Mouse (Mus musculus) forebrain, embryonic 14.5 days (tissue): ENCODE data around the gene Plxdc1. TPM values are rescaled to one million over a fixed set of nuclear protein-coding genes. Genes with fewer than 3 reads are reported as not detected.

Source experiments
- ATAC-seq: fragments of 200-750 bp; cut with Nextera tagmentation; 2 replicates; pipeline ENCODE4 v1.8.0; 2017; ENCODE audit warnings: mild to moderate bottlenecking, moderate library complexity
- DNase-seq: peaks from one replicate; pipeline ENCODE4 v3.0.0-alpha.2; 2015; ENCODE audit warnings: low spot score
- H3K27ac ChIP-seq: fragments of 300-500 bp; sonication (generic); 2 replicates; pipeline ENCODE4 v1.5.1; 2014; ENCODE audit warnings: low read depth, mild to moderate bottlenecking, control low read depth, low read length, moderate library complexity
- H3K27me3 ChIP-seq: fragments of 300-500 bp; sonication (generic); replicated peaks from 2 replicates; pipeline ENCODE4 v1.6.1; 2014; ENCODE audit warnings: low read length, control low read depth, mixed read lengths; ENCODE audit not compliant: control insufficient read depth, insufficient read depth
- H3K36me3 ChIP-seq: fragments of 300-500 bp; sonication (generic); 2 replicates; pipeline ENCODE4 v1.6.1; 2014; ENCODE audit warnings: low read length, control low read depth; ENCODE audit not compliant: control insufficient read depth, insufficient read depth
- H3K4me1 ChIP-seq: fragments of 300-500 bp; sonication (generic); 2 replicates; pipeline ENCODE4 v1.6.1; 2014; ENCODE audit warnings: antibody characterized with exemption, low read length, control low read depth; ENCODE audit not compliant: control insufficient read depth, insufficient read depth
- H3K4me2 ChIP-seq: fragments of 300-500 bp; sonication (generic); 2 replicates; pipeline ENCODE4 v1.6.1; 2014; ENCODE audit warnings: mild to moderate bottlenecking, control low read depth, low read length
- H3K4me3 ChIP-seq: fragments of 300-500 bp; sonication (generic); 2 replicates; pipeline ENCODE4 v1.5.1; 2014; ENCODE audit warnings: low read depth, low read length, control low read depth
- H3K9ac ChIP-seq: fragments of 300-500 bp; sonication (generic); 2 replicates; pipeline ENCODE4 v1.6.1; 2014; ENCODE audit warnings: mild to moderate bottlenecking, low read length, control low read depth, moderate library complexity
- H3K9me3 ChIP-seq: fragments of 300-500 bp; sonication (generic); replicated peaks from 2 replicates; pipeline ENCODE4 v1.6.1; 2016; ENCODE audit warnings: low read length, control low read depth, mixed read lengths; ENCODE audit not compliant: control insufficient read depth
- WGBS: fragments of 180-500 bp; shearing (Covaris S2); extraction: QIAGEN DNeasy Blood & Tissue Kit; methylation state at CpG from one replicate; pipeline ENCODE4 v1.1.7; 2014; 5-methylcytosine and 5-hydroxymethylcytosine counted together
- polyA plus RNA-seq: library from polyadenylated mRNA; unstranded; fragments of >200 nt; fragmentation: Nextera tagmentation; extraction: Ambion mirVana; gene quantifications from 2 replicates; pipeline ENCODE4 v1.2.1, GENCODE M21; 2014

Plxdc1 gene
- 0.48 and 0.84 TPM in 2 replicates for polyA plus RNA-seq

- Histone ChIP-seq H3K27me3 (peaks cover 28% of the 10 kb centered on the region), H3K27ac (no peak within 1 kb of the TSS), H3K36me3 (no peaks in the 10 kb centered on the region), H3K4me2 (peak within 1 kb of the TSS; percentile 81), H3K4me3 (peak within 1 kb of the TSS; percentile 85), H3K4me1 (peaks cover 7% of the 10 kb centered on the region), H3K9ac (peak within 1 kb of the TSS; percentile 56), H3K9me3 (no peaks in the 10 kb centered on the region)
- no peak for DNase-seq
- ATAC-seq, result no peak
- WGBS, result 3% methylated on average over 64 of the region's 74 CpGs
These were observed at the start of gene Plxdc1 for GRCm38 (mm10) chr11:97985727-97986677. Gene Plxdc1, minus strand, starts transcription at chr11:97986444.

- peak; percentile 61 for DNase-seq
- Histone ChIP-seq H3K9me3 (no peaks in the 10 kb centered on the region), H3K9ac (peak overlapping the region; percentile 59), H3K4me2 (peak overlapping the region; percentile 73), H3K27ac (no peak overlapping the region), H3K4me1 (peaks cover 15% of the 10 kb centered on the region), H3K27me3 (no peaks in the 10 kb centered on the region), H3K4me3 (peak overlapping the region; percentile 31), H3K36me3 (peaks cover 4% of the 10 kb centered on the region)
- ATAC-seq, result peak; percentile 52
- WGBS, result 2% methylated on average over 26 of the region's 27 CpGs
These were observed 49.7 kb upstream of the Plxdc1 start for GRCm38 (mm10) chr11:98035977-98036377.

GRCm38 (mm10) chr11:98034840-98035239 lies 48.6 kb upstream of the Plxdc1 start:
- Histone ChIP-seq H3K4me3 (no peak overlapping the region), H3K36me3 (peaks cover 16% of the 10 kb centered on the region), H3K9ac (no peak overlapping the region; the same call in 1 of the 2 replicates), H3K4me1 (peaks cover 15% of the 10 kb centered on the region), H3K27me3 (no peaks in the 10 kb centered on the region), H3K27ac (no peak overlapping the region), H3K9me3 (no peaks in the 10 kb centered on the region), H3K4me2 (no peak overlapping the region)
- 26% methylated on average over 4 of the region's 4 CpGs for WGBS
- DNase-seq (peak; percentile 65), ATAC-seq (peak; percentile 58)

GRCm38 (mm10) chr11:98034061-98034460 lies 47.8 kb upstream of the Plxdc1 start:
- DNase-seq (no peak), ATAC-seq (no peak)
- Histone ChIP-seq H3K4me1 (peaks cover 15% of the 10 kb centered on the region), H3K4me3 (no peak overlapping the region), H3K9me3 (no peaks in the 10 kb centered on the region), H3K27ac (no peak overlapping the region), H3K27me3 (no peaks in the 10 kb centered on the region), H3K36me3 (peaks cover 23% of the 10 kb centered on the region), H3K4me2 (no peak overlapping the region), H3K9ac (no peak overlapping the region)
- 84% methylated on average over 5 of the region's 5 CpGs for WGBS

- Histone ChIP-seq H3K9ac (no peak overlapping the region), H3K9me3 (no peaks in the 10 kb centered on the region), H3K36me3 (peaks cover 35% of the 10 kb centered on the region), H3K4me2 (no peak overlapping the region), H3K4me3 (no peak overlapping the region), H3K4me1 (peaks cover 18% of the 10 kb centered on the region), H3K27ac (no peak overlapping the region), H3K27me3 (no peaks in the 10 kb centered on the region)
- WGBS, result 4% methylated on average over 5 of the region's 5 CpGs
- ATAC-seq, result peak; percentile 35; the same call in 1 of the 2 replicates
- peak; percentile 86 for DNase-seq
These were observed 45.2 kb upstream of the Plxdc1 start for GRCm38 (mm10) chr11:98031443-98031770.

- Histone ChIP-seq H3K4me2 (no peak overlapping the region), H3K4me1 (peaks cover 17% of the 10 kb centered on the region), H3K27me3 (no peaks in the 10 kb centered on the region), H3K4me3 (no peak overlapping the region), H3K9ac (no peak overlapping the region), H3K36me3 (peaks cover 35% of the 10 kb centered on the region), H3K9me3 (no peaks in the 10 kb centered on the region), H3K27ac (no peak overlapping the region)
- ATAC-seq (no peak), DNase-seq (no peak)
- WGBS, result 53% methylated on average over 5 of the region's 5 CpGs
These were observed 44.6 kb upstream of the Plxdc1 start for GRCm38 (mm10) chr11:98030701-98031442.

GRCm38 (mm10) chr11:98027785-98028184 lies 41.5 kb upstream of the Plxdc1 start:
- Histone ChIP-seq H3K4me3 (peak overlapping the region; percentile 99), H3K36me3 (peaks cover 35% of the 10 kb centered on the region), H3K9me3 (no peaks in the 10 kb centered on the region), H3K9ac (peak overlapping the region; percentile 99), H3K27ac (no peak overlapping the region), H3K4me2 (peak overlapping the region; percentile 97), H3K27me3 (no peaks in the 10 kb centered on the region), H3K4me1 (peaks cover 15% of the 10 kb centered on the region)
- DNase-seq (no peak), ATAC-seq (no peak)
- 24% methylated on average over 7 of the region's 7 CpGs for WGBS

GRCm38 (mm10) chr11:98027297-98027688 lies 41.0 kb upstream of the Plxdc1 start:
- H3K27me3 ChIP-seq, result no peaks in the 10 kb centered on the region
- peak overlapping the region; percentile 99 for H3K4me3 ChIP-seq
- peak overlapping the region; percentile 99 for H3K9ac ChIP-seq
- ATAC-seq (no peak), DNase-seq (no peak)
- H3K36me3 ChIP-seq, result peaks cover 35% of the 10 kb centered on the region
- WGBS, result 1% methylated on average over 18 of the region's 18 CpGs
- no peaks in the 10 kb centered on the region for H3K9me3 ChIP-seq
- peaks cover 15% of the 10 kb centered on the region for H3K4me1 ChIP-seq
- H3K4me2 ChIP-seq, result peak overlapping the region; percentile 97
- H3K27ac ChIP-seq, result peak overlapping the region; percentile 74
